Mouse (Mus musculus) stomach, postnatal 0 days (tissue): Measurements from ENCODE around the gene Myo1f. TPM values are rescaled to one million over a fixed set of nuclear protein-coding genes. Genes with fewer than 3 reads are reported as not detected.

Experiments
- ATAC-seq: fragments of 200-750 bp; cut with Nextera tagmentation; 2 replicates; pipeline ENCODE4 v1.8.0; 2017; ENCODE audit not compliant: low FRiP score, low TSS enrichment
- DNase-seq: peaks from one replicate; pipeline ENCODE4 v3.0.0-alpha.2; 2016; ENCODE audit warnings: low spot score
- H3K27ac ChIP-seq: fragments of 300-500 bp; sonication (generic); replicated peaks from 2 replicates; pipeline ENCODE4 v1.5.1; 2014; ENCODE audit warnings: mild to moderate bottlenecking, control low read depth
- H3K27me3 ChIP-seq: fragments of 300-500 bp; sonication (generic); 2 replicates; pipeline ENCODE4 v1.6.1; 2014; ENCODE audit warnings: low read length; ENCODE audit not compliant: control insufficient read depth, insufficient read depth
- H3K36me3 ChIP-seq: fragments of 300-500 bp; sonication (generic); 2 replicates; pipeline ENCODE4 v1.6.1; 2014; ENCODE audit warnings: low read length, mixed read lengths; ENCODE audit not compliant: control insufficient read depth, insufficient read depth
- H3K4me1 ChIP-seq: fragments of 300-500 bp; sonication (generic); replicated peaks from 2 replicates; pipeline ENCODE4 v1.6.1; 2014; ENCODE audit warnings: antibody characterized with exemption; ENCODE audit not compliant: control insufficient read depth, insufficient read depth
- H3K4me2 ChIP-seq: fragments of 300-500 bp; sonication (generic); replicated peaks from 2 replicates; pipeline ENCODE4 v1.6.1; 2014; ENCODE audit warnings: low read depth, mild to moderate bottlenecking, control low read depth, moderate library complexity
- H3K4me3 ChIP-seq: fragments of 300-500 bp; sonication (generic); 2 replicates; pipeline ENCODE4 v1.5.1; 2014; ENCODE audit warnings: low read depth, low read length, control low read depth
- H3K9ac ChIP-seq: fragments of 300-500 bp; sonication (generic); 2 replicates; pipeline ENCODE4 v1.6.1; 2014; ENCODE audit warnings: mild to moderate bottlenecking, low read length, control low read depth, mixed read lengths
- H3K9me3 ChIP-seq: fragments of 300-500 bp; sonication (generic); 2 replicates; pipeline ENCODE4 v1.6.1; 2016; ENCODE audit warnings: low read length; ENCODE audit not compliant: control insufficient read depth
- CTCF ChIP-seq: IDR thresholded peaks from 2 replicates; pipeline ENCODE4 v1.5.1; 2016; ENCODE audit warnings: antibody characterized with exemption, low read depth, mild to moderate bottlenecking, moderate library complexity
- EP300 ChIP-seq: optimal IDR thresholded peaks from 2 replicates; pipeline ENCODE3; 2016; ENCODE audit warnings: antibody characterized with exemption
- WGBS: fragments of 180-500 bp; shearing (Covaris S2); extraction: QIAGEN DNeasy Blood & Tissue Kit; methylation state at CpG from one replicate; pipeline ENCODE4 v1.1.7; 2014; 5-methylcytosine and 5-hydroxymethylcytosine counted together
- polyA plus RNA-seq: library from polyadenylated mRNA; unstranded; fragments of >200 nt; fragmentation: Nextera tagmentation; extraction: Ambion mirVana; gene quantifications from 2 replicates; pipeline ENCODE4 v1.2.1, GENCODE M21; 2015

Gene Myo1f
- polyA plus RNA-seq, 1 experiment from 2014 or later: 1.5 TPM

- no peak for ATAC-seq
- no peaks in the 10 kb centered on the region for H3K36me3 ChIP-seq
- no peaks in the 10 kb centered on the region for H3K9me3 ChIP-seq
- 77% methylated on average over 4 of the region's 4 CpGs for WGBS
- H3K27me3 ChIP-seq: no peaks in the 10 kb centered on the region
- H3K9ac ChIP-seq: no peak overlapping the region
- no peak for DNase-seq
- H3K4me2 ChIP-seq: no peak overlapping the region
- no peak overlapping the region for H3K27ac ChIP-seq
- TF ChIP-seq EP300 (no peak), CTCF (no peak)
- no peak overlapping the region for H3K4me3 ChIP-seq
- H3K4me1 ChIP-seq: no peaks in the 10 kb centered on the region
Measured at GRCm38 (mm10) chr17:33557922-33558321, 2.4 kb downstream of the Myo1f start.

GRCm38 (mm10) chr17:33563527-33564076, 8.1 kb downstream of the Myo1f start:
- H3K27ac ChIP-seq: no peak overlapping the region
- H3K27me3 ChIP-seq: no peaks in the 10 kb centered on the region
- no peaks in the 10 kb centered on the region for H3K9me3 ChIP-seq
- H3K36me3 ChIP-seq: no peaks in the 10 kb centered on the region
- no peaks in the 10 kb centered on the region for H3K4me1 ChIP-seq
- H3K4me2 ChIP-seq: no peak overlapping the region
- ATAC-seq (no peak), DNase-seq (no peak)
- TF ChIP-seq CTCF (no peak), EP300 (no peak)
- no peak overlapping the region for H3K4me3 ChIP-seq
- H3K9ac ChIP-seq: no peak overlapping the region
- WGBS: 57% methylated on average over 2 of the region's 2 CpGs

GRCm38 (mm10) chr17:33564599-33564998, 9.1 kb downstream of the Myo1f start:
- no peak overlapping the region for H3K4me3 ChIP-seq
- no peak overlapping the region for H3K4me2 ChIP-seq
- ATAC-seq (no peak), DNase-seq (no peak)
- H3K9me3 ChIP-seq: no peaks in the 10 kb centered on the region
- H3K27ac ChIP-seq: no peak overlapping the region
- 47% methylated on average over 1 of the region's 1 CpGs for WGBS
- H3K4me1 ChIP-seq: no peaks in the 10 kb centered on the region
- no peaks in the 10 kb centered on the region for H3K27me3 ChIP-seq
- H3K36me3 ChIP-seq: no peaks in the 10 kb centered on the region
- TF ChIP-seq CTCF (no peak), EP300 (no peak)
- no peak overlapping the region for H3K9ac ChIP-seq

- no peak for ATAC-seq
- WGBS: 77% methylated on average over 2 of the region's 2 CpGs
- Histone ChIP-seq H3K27me3 (no peaks in the 10 kb centered on the region), H3K9ac (no peak overlapping the region), H3K4me1 (no peaks in the 10 kb centered on the region), H3K9me3 (no peaks in the 10 kb centered on the region), H3K36me3 (no peaks in the 10 kb centered on the region), H3K4me3 (no peak overlapping the region), H3K27ac (no peak overlapping the region), H3K4me2 (no peak overlapping the region)
- no peak for TF ChIP-seq EP300
- TF ChIP-seq CTCF: no peak
- no peak for DNase-seq
Measured at GRCm38 (mm10) chr17:33566182-33566581, 10.7 kb downstream of the Myo1f start.

- H3K4me2 ChIP-seq: no peak overlapping the region
- H3K9me3 ChIP-seq: no peaks in the 10 kb centered on the region
- no peaks in the 10 kb centered on the region for H3K27me3 ChIP-seq
- no peak overlapping the region for H3K4me3 ChIP-seq
- no peaks in the 10 kb centered on the region for H3K4me1 ChIP-seq
- TF ChIP-seq CTCF: no peak
- no peak for TF ChIP-seq EP300
- ATAC-seq (no peak), DNase-seq (no peak)
- no peak overlapping the region for H3K9ac ChIP-seq
- no peak overlapping the region for H3K27ac ChIP-seq
- WGBS: 68% methylated on average over 4 of the region's 4 CpGs
- H3K36me3 ChIP-seq: no peaks in the 10 kb centered on the region
Measured at GRCm38 (mm10) chr17:33584061-33584460, 28.6 kb downstream of the Myo1f start.

GRCm38 (mm10) chr17:33586011-33586410, 30.5 kb downstream of the Myo1f start:
- no peaks in the 10 kb centered on the region for H3K27me3 ChIP-seq
- TF ChIP-seq EP300: no peak
- TF ChIP-seq CTCF: no peak
- no peak overlapping the region for H3K27ac ChIP-seq
- WGBS: 70% methylated on average over 17 of the region's 17 CpGs
- ATAC-seq (no peak), DNase-seq (no peak)
- H3K4me1 ChIP-seq: no peaks in the 10 kb centered on the region
- no peaks in the 10 kb centered on the region for H3K9me3 ChIP-seq
- H3K4me3 ChIP-seq: no peak overlapping the region
- no peak overlapping the region for H3K9ac ChIP-seq
- no peaks in the 10 kb centered on the region for H3K36me3 ChIP-seq
- no peak overlapping the region for H3K4me2 ChIP-seq
